Mouse (Mus musculus) ES-E14 (cell line): ENCODE measurements around the gene Unc5c.

Source experiments
- MAFK ChIP-seq: IDR thresholded peaks from 2 replicates; pipeline ENCODE4 v1.6.1; 2014; ENCODE audit warnings: mild to moderate bottlenecking, low read depth, low read length, inconsistent platforms; ENCODE audit not compliant: insufficient read depth
- ZNF384 ChIP-seq: IDR thresholded peaks from 2 replicates; pipeline ENCODE4 v1.6.1; 2012; ENCODE audit warnings: low read depth, low read length, inconsistent platforms

- TF ChIP-seq ZNF384 (no peak), MAFK (no peak)
Measured at GRCm38 (mm10) chr3:141857123-141857522, 392.1 kb downstream of the Unc5c start.
